Mouse (Mus musculus) liver, postnatal 0 days (tissue): ENCODE measurements around the gene Slx4ip.

Experiments
- CTCF ChIP-seq: sonication (generic); IDR thresholded peaks from 2 replicates; pipeline ENCODE4 v1.5.1; 2016; ENCODE audit warnings: antibody characterized with exemption, low read depth
- EP300 ChIP-seq: IDR thresholded peaks from 2 replicates; pipeline ENCODE4 v1.6.1; 2016; ENCODE audit warnings: antibody characterized with exemption, low read depth, mild to moderate bottlenecking

DNA sequence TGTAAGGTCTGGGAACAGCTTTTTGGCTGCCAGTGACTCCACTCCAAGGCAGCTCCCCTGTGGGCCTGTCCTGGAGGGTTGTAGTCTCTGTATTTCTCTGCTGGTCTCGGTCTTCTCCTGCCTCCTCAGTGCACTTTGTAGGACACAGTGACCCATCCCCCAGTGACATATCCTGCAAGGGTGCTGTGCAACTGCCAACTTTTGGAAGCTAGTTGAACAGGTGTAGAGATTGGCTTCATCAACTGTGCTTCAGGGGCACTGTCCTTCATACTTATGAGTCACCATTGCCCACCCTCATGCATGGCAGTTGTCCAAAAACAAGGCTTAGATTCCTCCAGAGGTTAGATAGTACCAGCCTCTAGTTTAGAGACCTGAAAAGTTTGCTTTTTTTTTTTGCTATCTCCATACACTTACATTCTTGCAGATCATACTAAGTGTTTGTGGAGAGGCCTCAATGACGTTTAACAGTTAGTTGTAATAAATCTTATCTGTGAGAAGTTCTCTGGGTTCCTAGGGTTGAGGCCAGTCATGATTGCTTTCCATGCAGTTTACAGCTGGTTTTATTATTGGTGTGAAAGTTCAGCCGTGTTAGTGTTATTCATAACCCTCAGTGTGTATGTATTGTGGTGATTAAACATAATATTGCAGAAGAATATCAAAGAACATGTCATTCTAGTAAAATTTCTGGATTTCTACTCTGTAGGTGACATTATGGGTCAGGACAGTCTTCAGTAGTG is 29.4 kb downstream of the Slx4ip start:
- no peak for TF ChIP-seq CTCF
- TF ChIP-seq EP300: no peak
